Mouse (Mus musculus) layer of hippocampus, postnatal 36 days (tissue): ENCODE measurements around the gene Chrnb4. TPM values are rescaled to one million over a fixed set of nuclear protein-coding genes. Genes with fewer than 3 reads are reported as not detected.

ENCODE experiments used
- DNase-seq, 2 experiments: peaks; one replicate each; pipeline ENCODE4 v3.0.0; 2022
- total RNA-seq, 2 experiments: library from RNA; stranded (reverse); gene quantifications; 2 replicates each; pipeline ENCODE4 v1.2.3; 2021

Chrnb4 gene
- total RNA-seq, 2 experiments from 2014 or later = 0.10 TPM; not detected in 1

DNA sequence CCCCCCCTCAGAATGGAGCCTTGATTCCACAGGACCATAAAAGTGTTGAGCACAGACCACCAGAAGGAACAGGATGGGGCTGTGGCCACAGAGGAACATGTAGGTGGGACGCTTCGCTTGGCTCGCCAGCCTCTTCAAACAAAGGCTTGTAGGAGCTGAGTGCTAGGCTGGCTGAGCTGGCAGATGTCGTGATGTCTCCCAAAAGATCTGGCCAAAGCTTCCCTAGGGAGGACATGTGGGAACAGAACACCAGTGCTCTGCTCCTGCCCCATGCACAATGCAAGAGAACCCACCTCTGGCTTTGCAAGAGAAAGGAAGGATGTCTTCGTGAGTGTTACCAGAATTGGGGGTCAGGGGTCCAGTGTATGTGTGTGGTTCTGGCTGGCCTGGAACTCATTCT is 25.3 kb downstream of the Chrnb4 start:
- no peak for DNase-seq

DNA sequence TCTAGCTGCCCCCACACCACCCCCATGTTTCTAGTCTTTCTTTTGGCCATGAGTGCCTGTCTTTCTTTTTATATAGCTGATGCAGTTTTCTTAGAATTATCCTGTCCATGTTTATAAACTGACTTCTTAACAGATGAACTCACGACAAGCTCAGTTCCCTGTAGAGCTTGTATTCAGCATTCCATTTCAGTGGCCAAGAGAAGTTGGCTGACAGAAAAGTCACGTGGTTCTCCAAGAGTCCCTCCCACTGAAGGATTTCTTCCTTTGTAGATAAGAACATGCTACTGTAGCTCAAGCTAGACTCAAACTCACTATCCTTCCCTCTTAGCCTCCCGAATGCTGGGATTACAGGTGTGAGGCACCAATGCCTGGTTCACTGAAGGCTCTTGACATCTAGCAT is 31.7 kb downstream of the Chrnb4 start:
- DNase-seq = no peak

DNA sequence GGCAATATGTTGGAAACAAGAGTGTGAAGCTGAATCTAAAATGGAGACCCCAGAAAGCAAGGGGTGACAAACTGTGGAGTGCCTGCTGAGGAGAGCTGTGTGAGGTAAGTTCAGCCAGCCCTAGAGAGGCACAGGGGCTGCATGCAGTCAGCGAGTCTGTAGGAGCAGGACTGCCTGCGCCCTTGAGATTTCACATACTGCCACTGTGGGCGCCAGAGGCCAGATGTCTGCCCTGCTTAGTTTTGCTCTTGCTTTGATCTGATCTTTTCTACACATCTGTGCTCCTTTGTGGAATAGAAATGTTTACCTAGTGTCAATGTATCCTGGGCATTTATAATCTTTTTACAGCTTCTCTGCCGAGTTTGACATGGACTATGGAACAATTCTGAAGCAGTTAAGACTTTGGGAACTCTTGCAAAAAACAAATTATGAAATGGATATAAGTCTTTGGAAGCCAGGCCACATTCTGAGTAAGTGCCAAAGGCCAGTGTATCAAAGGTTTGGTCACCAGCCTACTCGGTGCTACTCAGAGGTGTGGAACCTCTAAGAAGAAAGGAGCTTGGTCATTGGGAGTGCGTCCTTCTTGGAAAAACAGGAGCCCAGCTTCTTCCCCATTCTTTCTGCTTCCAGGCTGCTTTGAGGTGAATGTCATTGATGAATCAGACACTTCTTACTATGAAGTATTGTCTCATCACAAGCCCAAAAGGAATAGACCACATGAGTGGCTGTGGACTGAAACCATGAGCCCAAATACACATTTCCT is 37.8 kb downstream of the Chrnb4 start:
- DNase-seq = no peak

DNA sequence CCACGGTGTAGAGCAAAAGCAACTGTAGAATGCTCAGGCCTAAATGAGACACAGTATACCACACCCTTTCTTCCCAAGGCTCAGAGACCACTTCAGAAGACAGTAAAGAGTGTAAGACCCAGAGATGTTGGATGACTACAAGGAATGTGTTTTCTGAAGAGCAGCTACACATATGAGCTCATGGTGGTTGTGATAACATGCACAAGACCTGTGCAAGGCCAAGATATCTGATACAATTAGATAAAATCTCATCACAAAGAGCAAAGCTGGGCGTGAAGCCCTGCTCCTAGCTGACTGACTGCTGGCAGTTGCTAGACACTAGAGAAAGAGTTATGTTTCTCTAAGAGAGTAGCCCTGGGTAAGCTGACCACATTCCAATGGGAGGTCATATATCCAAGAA is 38.9 kb downstream of the Chrnb4 start:
- DNase-seq = no peak

DNA sequence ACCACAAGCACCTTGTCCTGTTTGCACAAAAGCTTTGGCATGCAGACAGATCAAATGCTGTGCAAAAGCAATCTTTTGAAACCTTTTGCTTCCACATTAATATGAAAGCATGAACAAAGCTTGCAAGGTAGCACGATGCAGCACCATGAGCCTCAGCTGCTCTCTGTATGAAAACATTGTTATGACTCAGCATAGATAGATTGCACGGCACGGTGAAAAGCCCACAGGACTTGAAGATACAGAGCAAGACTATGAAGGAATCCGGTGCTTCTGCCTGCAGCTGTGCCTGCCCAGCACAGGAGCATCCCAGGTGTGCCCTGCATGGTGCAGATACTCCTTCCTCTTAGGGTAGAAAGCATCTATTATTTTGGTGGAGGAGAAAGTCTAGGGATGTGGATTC is 45.0 kb downstream of the Chrnb4 start:
- no peak for DNase-seq

DNA sequence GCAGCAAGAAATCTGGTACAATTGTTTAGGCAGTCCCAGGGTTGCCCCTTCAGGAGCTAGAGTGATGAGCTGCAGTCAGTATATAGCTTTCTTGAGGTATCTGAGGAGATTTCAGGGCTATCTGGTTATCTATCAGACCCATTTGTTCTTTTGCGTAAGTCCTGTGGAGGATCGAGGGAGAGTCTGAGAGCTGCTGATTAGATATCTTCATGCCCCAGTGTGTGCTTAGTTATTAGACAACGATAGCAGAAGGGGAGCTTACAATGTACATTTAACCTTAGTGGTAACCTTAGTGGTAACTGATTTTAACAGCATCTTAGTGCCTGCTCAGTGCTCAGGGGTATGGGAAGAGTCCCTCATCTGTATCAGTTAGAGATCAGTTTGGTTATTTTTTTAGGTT is 52.9 kb downstream of the Chrnb4 start:
- no peak for DNase-seq

DNA sequence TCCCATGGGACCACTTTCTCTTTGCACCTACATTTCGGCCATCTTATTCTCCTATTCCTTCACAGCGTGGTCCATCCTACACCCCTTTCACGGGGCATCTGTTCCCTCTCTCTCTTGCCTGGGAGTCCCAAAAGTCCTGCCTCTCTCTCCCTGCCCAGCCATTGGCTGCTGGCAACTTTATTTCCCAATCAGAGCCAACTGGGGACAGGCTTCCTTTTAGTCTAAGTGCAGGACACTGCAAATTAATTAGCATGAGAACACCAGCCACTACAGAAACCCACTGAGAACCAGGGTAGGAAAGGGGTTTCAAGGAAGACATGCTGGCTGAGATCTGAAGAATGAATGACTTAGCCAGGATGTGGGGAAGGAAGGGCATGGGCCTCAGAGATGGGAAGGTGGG is 54.2 kb downstream of the Chrnb4 start:
- no peak for DNase-seq

DNA sequence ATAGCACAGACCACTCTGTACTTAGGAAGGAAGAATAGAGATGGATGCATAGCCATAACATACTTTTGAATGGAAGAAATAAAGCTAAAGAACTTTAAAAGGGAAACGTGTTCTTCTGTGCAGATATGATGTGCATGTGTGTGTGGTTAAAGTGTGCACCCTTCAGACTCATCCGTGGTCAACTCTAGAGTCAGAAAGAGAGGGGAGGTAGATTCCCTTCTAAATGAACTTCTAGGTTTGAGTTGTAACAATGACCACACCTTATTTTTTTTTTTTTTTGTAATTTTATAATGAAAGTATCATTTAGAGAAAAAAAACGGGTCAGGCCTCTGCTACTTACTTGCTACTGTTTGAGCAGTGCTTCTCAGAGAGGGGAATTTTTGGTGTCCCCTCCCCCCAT is 58.2 kb downstream of the Chrnb4 start:
- no peak for DNase-seq

DNA sequence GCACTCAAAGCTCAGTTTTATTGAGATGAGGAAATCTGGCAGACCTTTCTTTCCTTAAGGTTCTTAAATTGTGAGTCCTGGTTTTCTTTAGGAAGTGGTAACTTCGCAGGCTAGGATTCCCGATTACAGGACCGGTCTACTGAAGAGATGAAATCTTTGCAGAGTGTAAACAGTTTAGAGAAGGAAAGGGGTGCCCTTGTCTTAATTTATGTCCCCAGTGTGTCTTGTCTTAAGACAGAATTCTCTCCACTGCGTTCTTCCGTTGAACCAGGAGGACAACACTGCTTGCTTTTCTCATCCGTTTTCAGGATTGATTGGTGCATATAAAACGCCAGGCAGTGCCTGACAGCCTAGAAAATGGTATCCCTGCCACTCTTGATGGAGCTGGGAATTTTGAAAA is 66.2 kb downstream of the Chrnb4 start:
- DNase-seq = no peak

DNA sequence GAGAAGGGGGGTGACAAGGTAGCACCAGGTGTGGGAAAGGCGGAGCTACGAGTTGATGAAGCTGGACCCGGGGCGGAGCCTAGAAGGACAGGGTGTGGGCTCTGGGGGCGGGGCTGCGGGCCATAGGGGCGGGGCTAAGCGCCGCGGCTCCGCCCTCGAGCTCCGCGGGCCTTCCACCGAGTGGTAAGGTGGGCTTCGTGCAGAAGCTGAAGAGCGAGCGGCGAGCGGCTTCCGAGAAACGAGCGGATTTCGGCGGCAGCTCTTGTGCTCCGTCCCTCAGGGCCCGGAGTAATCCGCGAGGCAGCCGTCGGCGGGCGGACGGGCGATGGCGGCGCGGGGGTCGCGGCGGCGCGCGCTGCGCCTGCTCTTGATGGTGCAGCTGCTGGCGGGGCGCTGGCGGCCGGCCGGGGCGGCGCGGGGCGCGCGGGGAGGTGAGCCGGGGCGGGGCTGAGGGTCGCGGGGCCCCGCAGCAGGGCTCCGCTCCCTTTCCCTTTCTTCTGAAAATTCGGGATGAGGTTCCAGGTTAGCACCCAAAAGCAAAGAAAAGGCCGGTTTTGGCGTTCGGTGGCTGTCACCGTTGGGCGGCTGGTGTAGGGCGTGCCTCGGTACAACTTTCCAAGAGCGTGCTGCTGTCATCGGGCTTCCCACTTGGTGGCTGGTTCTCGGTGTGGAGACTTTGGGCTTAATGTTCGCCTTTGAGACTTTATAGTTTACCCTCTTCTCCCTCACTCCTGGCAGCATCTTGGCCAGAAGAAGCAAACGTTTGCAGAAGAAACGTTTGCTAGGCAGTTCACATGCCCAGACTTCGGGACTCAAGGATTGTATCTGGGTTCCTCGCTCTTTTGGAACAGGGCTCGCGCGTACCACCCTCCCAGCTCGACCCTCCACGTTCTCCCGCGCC is 67.0 kb downstream of the Chrnb4 start:
- DNase-seq = no peak

DNA sequence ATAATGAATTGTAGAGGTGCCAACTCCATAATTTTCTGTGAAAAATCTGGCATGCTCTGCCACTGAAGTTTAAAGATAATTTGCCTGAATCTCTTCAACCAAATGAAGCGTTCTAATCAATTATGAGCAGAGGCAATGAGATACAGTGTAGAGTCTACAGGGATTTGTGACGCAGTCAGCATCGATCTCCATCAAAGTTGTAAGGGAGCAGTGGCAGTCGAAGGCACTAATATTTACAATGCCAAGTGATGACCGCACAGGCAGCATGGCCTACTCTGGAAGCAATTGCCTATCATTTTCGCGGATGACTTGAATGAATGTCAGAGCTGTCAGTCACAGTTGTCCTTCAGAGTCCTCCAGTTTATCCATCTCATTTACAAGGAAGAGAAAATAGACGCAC is 67.9 kb downstream of the Chrnb4 start, which contains the start of gene Chrna5:
Chrna5 (plus strand) TSS at position 207 of the 400 bp plus-strand sequence.
- DNase-seq = no peak

Other genes with a start within 250 kb of the Chrnb4 start
- 10 to 100 TPM; 53.1 to 56.3 TPM for gene Ireb2, start 185.0 kb downstream of the Chrnb4 start, total RNA-seq
- gene Hykk, start 131.5 kb downstream of the Chrnb4 start, total RNA-seq = 1 to 10 TPM; 2.3 to 2.5 TPM
- gene Psma4, start 98.0 kb downstream of the Chrnb4 start, total RNA-seq = 100 to 1,000 TPM; 131 to 134 TPM
- gene AY074887, start 97.8 kb downstream of the Chrnb4 start, total RNA-seq = under 1 TPM in 1 of 2 experiments, not detected in 1; 0.53 TPM
- gene Chrna5, start 67.9 kb downstream of the Chrnb4 start, total RNA-seq = 1 to 10 TPM; 8.3 to 9.1 TPM
- gene Chrna3, start 22.2 kb downstream of the Chrnb4 start, total RNA-seq = under 1 TPM; 0.33 to 0.37 TPM
- 10 to 100 TPM; 62.0 to 66.6 TPM for gene Ube2q2, start 100.1 kb upstream of the Chrnb4 start, total RNA-seq
- gene Fbxo22, start 160.1 kb upstream of the Chrnb4 start, total RNA-seq = 10 to 100 TPM; 35.2 to 35.3 TPM